Mouse (Mus musculus): ENCODE measurements around the gene Abi3bp.

- TF ChIP-seq CTCF (IDR thresholded peaks at IDR 0.05; ENCODE audit: low read depth, low read length) (no peak), POLR2A (IDR thresholded peaks at IDR 0.05; ENCODE audit: borderline replicate concordance, low read depth, low read length) (no peak)
These were observed 24.5 kb downstream of the Abi3bp start for GRCm38 (mm10) chr16:56502134-56502533.

Measured in bone marrow macrophage, adult 2 months (primary cell).